Mouse (Mus musculus) heart, embryonic 11.5 days (tissue): Measurements from ENCODE around the gene Gltp. TPM values are rescaled to one million over a fixed set of nuclear protein-coding genes. Genes with fewer than 3 reads are reported as not detected.

ENCODE experiments used
- ATAC-seq: fragments of 200-750 bp; cut with Nextera tagmentation; replicated peaks from 2 replicates; pipeline ENCODE4 v1.8.0; 2017; ENCODE audit warnings: moderate library complexity; ENCODE audit not compliant: insufficient number of reproducible peaks, low FRiP score, low TSS enrichment
- H3K27ac ChIP-seq: fragments of 300-500 bp; sonication (generic); 2 replicates; pipeline ENCODE4 v1.5.1; 2014; ENCODE audit warnings: mild to moderate bottlenecking, low read depth, low read length
- H3K27me3 ChIP-seq: fragments of 300-500 bp; sonication (generic); 2 replicates; pipeline ENCODE4 v1.6.1; 2014; ENCODE audit warnings: mild to moderate bottlenecking, low read length, mixed read lengths; ENCODE audit not compliant: control insufficient read depth, insufficient read depth
- H3K36me3 ChIP-seq: fragments of 300-500 bp; sonication (generic); 2 replicates; pipeline ENCODE4 v1.6.1; 2014; ENCODE audit warnings: mild to moderate bottlenecking, low read length, moderate library complexity, mixed read lengths; ENCODE audit not compliant: control insufficient read depth, insufficient read depth
- H3K4me1 ChIP-seq: fragments of 300-500 bp; sonication (generic); 2 replicates; pipeline ENCODE4 v1.6.1; 2014; ENCODE audit warnings: low read length; ENCODE audit not compliant: control insufficient read depth, insufficient read depth
- H3K4me2 ChIP-seq: fragments of 300-500 bp; sonication (generic); 2 replicates; pipeline ENCODE4 v1.6.1; 2014; ENCODE audit warnings: mild to moderate bottlenecking, moderate library complexity
- H3K4me3 ChIP-seq: fragments of 300-500 bp; sonication (generic); 2 replicates; pipeline ENCODE4 v1.5.1; 2014; ENCODE audit warnings: low read depth, low read length
- H3K9ac ChIP-seq: fragments of 300-500 bp; sonication (generic); 2 replicates; pipeline ENCODE4 v1.6.1; 2014; ENCODE audit warnings: mild to moderate bottlenecking, low read depth, low read length, moderate library complexity
- H3K9me3 ChIP-seq: fragments of 300-500 bp; sonication (generic); replicated peaks from 2 replicates; pipeline ENCODE4 v1.6.1; 2016; ENCODE audit warnings: low read length; ENCODE audit not compliant: control insufficient read depth
- WGBS: fragments of 180-500 bp; shearing (Covaris S2); extraction: QIAGEN DNeasy Blood & Tissue Kit; methylation state at CpG from one replicate; pipeline ENCODE4 v1.1.7; 2014; ENCODE audit not compliant: insufficient replicate concordance; 5-methylcytosine and 5-hydroxymethylcytosine counted together
- polyA plus RNA-seq: library from polyadenylated mRNA; unstranded; fragments of >200 nt; fragmentation: Nextera tagmentation; extraction: Ambion mirVana; gene quantifications from 2 replicates; pipeline ENCODE4 v1.2.1, GENCODE M21; 2014

Gltp gene
- 55.7 and 57.1 TPM in 2 replicates for polyA plus RNA-seq

DNA sequence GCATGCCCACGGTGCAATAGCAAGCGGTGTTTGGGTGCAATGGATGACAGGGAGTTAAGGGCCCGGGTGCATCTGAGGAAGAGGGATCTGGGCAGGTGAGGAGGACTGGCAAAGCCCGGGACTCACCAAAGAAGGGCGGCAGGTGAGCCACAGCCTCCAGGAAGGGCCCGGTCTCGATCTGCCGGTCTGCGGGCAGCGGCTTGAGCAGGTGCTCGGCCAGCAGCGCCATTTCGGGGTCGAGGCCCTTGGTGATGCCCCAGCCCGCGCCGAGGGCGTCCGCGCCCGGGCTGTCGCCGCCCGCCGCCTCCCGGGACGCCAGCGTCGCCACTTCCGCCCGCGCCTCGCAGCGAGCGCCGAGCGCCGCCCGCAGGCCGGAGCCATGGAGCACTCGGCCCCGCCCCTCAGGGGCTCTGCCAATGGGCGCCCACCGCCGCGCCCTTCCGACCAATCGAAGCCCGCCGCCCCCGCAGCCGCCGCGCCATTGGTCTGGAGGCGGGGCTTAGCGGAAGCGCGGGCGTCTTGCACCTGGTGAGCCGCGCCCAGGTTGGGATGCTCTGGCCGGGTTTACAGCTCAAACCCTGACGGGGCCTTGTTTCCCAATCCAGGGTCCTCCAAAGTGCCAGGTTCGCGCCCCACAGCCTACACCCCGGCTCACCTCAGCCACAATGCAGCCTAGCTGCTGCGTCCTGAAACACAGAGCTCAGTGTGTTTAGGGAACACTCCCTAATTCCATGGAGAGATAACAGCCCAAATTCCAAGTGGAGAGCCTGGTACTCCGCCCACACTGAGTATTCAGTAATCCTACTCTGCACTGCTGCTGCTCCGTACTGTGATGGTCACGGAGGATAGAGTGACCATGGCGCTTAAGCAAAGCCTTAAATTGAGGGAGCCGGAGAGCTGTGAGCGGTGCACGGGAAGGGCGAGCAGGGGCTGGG is at the start of gene Gltp:
Gltp (minus strand) TSS at position 352 of the 935 bp plus-strand sequence.
- H3K4me1 ChIP-seq = peaks cover 14% of the 10 kb centered on the region
- H3K27me3 ChIP-seq = no peaks in the 10 kb centered on the region
- H3K9me3 ChIP-seq = no peaks in the 10 kb centered on the region
- WGBS = 4% methylated on average over 53 of the region's 75 CpGs
- peak within 1 kb of the TSS; percentile 82 for H3K9ac ChIP-seq
- H3K27ac ChIP-seq = 0 out of 2 replicates have a peak within 1 kb of the TSS, but pooled peaks have one; percentile 15
- peak within 1 kb of the TSS; percentile 99 for H3K4me2 ChIP-seq
- peak within 1 kb of the TSS; percentile 80 for H3K4me3 ChIP-seq
- peak; percentile 93 for ATAC-seq
- H3K36me3 ChIP-seq = no peaks in the 10 kb centered on the region

DNA sequence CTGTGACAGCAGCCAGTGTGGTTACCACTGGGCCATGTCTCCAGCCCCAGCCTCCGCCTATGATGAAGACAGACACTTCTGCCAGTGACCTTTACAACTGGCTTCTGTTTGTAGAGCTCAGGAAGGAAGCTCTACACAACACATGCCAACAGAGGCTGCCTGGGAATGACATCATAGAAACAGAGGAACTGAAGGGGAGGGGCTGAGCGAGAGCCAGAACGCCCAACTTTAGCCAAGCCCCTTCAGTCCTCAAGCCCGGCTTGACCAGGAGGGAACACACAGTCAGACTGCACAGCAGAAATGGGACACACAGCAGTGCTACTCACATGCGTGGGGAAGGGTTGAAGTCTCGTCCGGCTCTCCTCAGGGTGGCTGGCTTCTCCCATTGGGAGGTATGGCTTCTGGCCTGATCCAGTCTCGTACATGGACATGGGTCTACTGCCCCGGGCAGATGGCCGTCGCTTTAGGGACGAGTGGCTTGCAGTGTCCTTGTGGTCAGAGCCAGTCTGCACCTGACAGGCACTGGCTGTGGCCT is 48.0 kb upstream of the Gltp start:
- 85% methylated on average over 12 of the region's 12 CpGs for WGBS
- peaks cover 33% of the 10 kb centered on the region for H3K36me3 ChIP-seq
- H3K4me2 ChIP-seq = no peak overlapping the region
- no peaks in the 10 kb centered on the region for H3K9me3 ChIP-seq
- no peak overlapping the region for H3K27ac ChIP-seq
- H3K4me1 ChIP-seq = peaks cover 7% of the 10 kb centered on the region; the same call in 1 of the 2 replicates
- 0 out of 2 replicates have a peak, but pooled peaks have one; percentile 44 for ATAC-seq
- no peak overlapping the region for H3K4me3 ChIP-seq
- no peak overlapping the region for H3K9ac ChIP-seq
- H3K27me3 ChIP-seq = no peaks in the 10 kb centered on the region

DNA sequence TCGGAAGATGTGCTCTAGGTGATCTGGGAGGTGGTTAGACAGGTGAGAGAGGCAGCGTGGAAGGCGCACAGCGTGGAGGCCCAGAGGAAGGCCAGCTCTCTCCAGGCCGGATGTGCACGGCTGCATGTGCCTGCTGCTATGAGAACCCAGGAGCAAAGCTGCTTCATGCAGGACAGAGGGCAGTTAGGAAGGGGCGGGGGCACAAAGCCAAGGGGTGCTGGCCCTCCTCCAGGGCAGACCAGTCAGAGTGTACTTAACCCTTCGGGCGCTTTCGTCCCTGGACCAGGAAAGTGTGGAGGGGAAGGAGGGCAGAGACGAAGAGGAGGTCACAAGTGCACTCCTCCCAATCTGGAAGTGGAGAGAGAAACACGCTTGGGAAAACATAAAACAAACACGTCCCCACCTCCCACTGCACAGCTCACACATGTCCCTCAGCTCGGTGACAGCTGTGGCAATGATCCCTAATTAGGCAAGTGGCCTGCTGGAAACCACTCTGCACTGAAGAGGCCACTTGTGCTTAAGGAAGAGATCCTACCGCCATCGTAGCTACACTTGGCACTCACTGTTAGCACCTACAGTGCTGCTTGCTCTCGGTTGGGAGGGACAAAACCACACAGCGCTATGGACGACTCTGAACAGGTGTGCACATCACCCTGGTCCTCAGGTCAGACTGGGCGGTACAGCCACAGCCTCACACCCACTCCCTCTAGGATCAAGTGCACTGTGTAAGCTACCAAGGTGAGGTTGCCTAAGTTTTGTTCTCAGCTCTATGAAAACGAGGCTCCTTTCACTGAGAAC is 46.5 kb upstream of the Gltp start:
- H3K36me3 ChIP-seq = peaks cover 35% of the 10 kb centered on the region
- H3K9me3 ChIP-seq = no peaks in the 10 kb centered on the region
- H3K9ac ChIP-seq = no peak overlapping the region
- H3K4me3 ChIP-seq = no peak overlapping the region
- peaks cover 7% of the 10 kb centered on the region; the same call in 1 of the 2 replicates for H3K4me1 ChIP-seq
- H3K4me2 ChIP-seq = no peak overlapping the region
- 79% methylated on average over 21 of the region's 21 CpGs for WGBS
- H3K27me3 ChIP-seq = no peaks in the 10 kb centered on the region
- ATAC-seq = no peak
- H3K27ac ChIP-seq = no peak overlapping the region

DNA sequence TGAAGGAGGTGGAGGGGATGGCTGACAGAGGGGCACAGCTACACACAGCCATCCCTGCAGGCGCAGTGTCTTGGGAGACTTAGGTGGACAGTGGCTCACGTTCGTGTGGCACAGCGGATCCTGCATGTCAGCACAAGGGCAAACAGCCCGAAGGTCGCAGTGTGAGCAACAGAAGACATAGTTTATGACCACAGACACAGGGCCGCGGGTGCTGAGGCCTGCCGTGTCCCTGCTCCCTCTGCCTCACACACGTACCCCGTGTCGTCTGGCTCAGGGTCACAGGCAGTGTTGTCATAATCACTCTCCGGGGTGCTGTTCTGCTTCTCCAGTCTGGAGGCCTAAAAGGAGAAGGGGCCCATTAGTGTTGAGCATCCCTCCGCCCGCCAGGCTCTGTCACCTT is 42.8 kb upstream of the Gltp start:
- no peaks in the 10 kb centered on the region for H3K27me3 ChIP-seq
- no peaks in the 10 kb centered on the region for H3K4me1 ChIP-seq
- no peaks in the 10 kb centered on the region for H3K9me3 ChIP-seq
- 96% methylated on average over 15 of the region's 15 CpGs for WGBS
- H3K36me3 ChIP-seq = peaks cover 29% of the 10 kb centered on the region
- H3K4me2 ChIP-seq = no peak overlapping the region
- H3K9ac ChIP-seq = no peak overlapping the region
- no peak for ATAC-seq
- H3K4me3 ChIP-seq = no peak overlapping the region
- H3K27ac ChIP-seq = no peak overlapping the region

DNA sequence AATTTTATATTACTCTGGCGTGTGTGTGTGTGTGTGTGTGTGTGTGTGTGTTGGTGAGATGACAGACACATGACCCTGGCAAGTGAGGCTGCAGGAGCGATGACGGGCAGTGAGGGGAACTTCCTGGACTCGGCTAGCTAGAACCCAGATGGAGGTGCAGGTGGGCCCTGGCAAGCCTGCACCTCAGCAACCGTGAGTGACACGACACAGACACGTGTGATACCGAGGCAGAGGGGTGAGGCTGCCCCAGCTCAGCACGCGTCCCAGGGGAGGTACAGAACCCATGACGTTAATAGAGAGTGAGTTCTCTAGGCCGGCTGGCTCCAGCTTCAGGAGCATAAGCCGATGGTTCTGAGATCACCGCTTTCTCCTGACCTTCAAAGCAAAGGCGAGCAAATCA is 41.2 kb upstream of the Gltp start:
- no peaks in the 10 kb centered on the region for H3K4me1 ChIP-seq
- 88% methylated on average over 15 of the region's 15 CpGs for whole genome bisulfite sequencing
- peaks cover 23% of the 10 kb centered on the region for H3K36me3 ChIP-seq
- no peaks in the 10 kb centered on the region for H3K27me3 ChIP-seq
- H3K4me3 ChIP-seq = no peak overlapping the region
- H3K9ac ChIP-seq = no peak overlapping the region
- H3K4me2 ChIP-seq = no peak overlapping the region
- no peak for ATAC-seq
- H3K27ac ChIP-seq = no peak overlapping the region
- H3K9me3 ChIP-seq = no peaks in the 10 kb centered on the region

DNA sequence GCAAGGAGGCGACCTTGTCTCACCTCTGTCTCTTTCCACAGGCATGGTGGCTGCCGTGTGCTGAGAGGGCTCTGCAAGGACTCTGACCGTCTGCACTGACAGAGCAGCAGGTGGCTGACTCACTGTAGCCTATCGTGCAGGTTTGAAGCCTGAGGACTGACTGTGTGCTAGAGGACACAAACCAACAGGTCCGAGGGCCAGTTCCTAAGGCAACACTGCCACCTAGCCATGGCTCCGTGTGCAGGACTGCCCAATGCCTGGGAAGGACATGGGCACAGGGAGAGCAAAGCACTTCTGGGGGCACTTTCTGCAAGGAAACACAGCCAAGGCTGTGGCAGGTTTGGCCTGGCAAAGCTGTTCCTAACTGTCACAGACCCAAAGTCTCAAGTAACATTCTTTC is 40.7 kb upstream of the Gltp start:
- H3K4me2 ChIP-seq = no peak overlapping the region
- WGBS = 57% methylated on average over 6 of the region's 6 CpGs
- H3K9ac ChIP-seq = no peak overlapping the region
- H3K4me3 ChIP-seq = no peak overlapping the region
- H3K4me1 ChIP-seq = no peaks in the 10 kb centered on the region
- H3K27me3 ChIP-seq = no peaks in the 10 kb centered on the region
- ATAC-seq = no peak
- no peak overlapping the region for H3K27ac ChIP-seq
- H3K9me3 ChIP-seq = no peaks in the 10 kb centered on the region
- peaks cover 23% of the 10 kb centered on the region for H3K36me3 ChIP-seq

DNA sequence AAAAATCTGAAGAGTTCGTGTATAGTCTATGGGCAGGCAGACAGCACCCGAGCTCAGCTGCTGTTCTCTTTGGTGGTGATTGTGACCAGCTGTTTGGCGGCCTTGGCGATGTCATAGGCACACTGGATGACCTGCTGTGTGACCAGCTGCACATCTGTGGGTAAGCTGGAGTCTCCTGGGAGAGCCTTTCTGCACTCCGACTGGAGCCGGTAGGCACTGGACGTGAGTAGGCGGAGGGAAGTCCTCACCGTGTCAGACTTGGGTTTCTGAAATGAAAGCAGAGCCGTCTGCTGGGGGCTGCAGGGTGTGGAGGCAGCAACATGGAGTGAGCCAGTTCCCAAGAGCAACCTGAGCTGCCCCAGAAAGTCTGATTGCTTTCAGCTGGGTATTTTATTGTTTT is 39.3 kb upstream of the Gltp start:
- H3K4me1 ChIP-seq = no peaks in the 10 kb centered on the region
- no peak overlapping the region for H3K4me3 ChIP-seq
- H3K36me3 ChIP-seq = peaks cover 23% of the 10 kb centered on the region
- H3K27me3 ChIP-seq = no peaks in the 10 kb centered on the region
- H3K4me2 ChIP-seq = no peak overlapping the region
- no peak overlapping the region for H3K9ac ChIP-seq
- WGBS = 77% methylated on average over 10 of the region's 10 CpGs
- ATAC-seq = no peak
- H3K9me3 ChIP-seq = no peaks in the 10 kb centered on the region
- H3K27ac ChIP-seq = no peak overlapping the region

DNA sequence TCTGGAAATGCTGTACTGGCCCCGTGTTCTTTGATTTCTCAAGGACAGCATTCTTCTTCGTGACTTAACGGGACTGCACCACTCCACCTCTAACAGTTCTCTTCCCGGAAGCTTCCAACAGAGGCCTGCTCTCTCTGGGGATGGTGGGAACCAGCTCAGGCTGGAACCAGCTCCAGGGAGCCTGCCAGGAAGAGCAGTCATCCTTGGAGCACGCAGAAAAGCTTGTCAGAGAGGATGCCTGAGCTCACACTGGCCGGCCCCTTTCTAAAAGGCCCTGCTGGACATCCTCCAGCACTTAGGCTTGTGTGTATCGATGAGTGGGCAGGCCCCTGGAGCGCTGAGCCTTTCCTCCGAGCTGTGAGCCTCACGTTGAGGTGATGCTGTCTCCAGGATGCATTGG is 37.4 kb upstream of the Gltp start:
- peaks cover 17% of the 10 kb centered on the region for H3K36me3 ChIP-seq
- peaks cover 2% of the 10 kb centered on the region; the same call in 1 of the 2 replicates for H3K9me3 ChIP-seq
- H3K27me3 ChIP-seq = no peaks in the 10 kb centered on the region
- no peak overlapping the region for H3K4me2 ChIP-seq
- no peak for ATAC-seq
- 88% methylated on average over 10 of the region's 10 CpGs for WGBS
- H3K4me3 ChIP-seq = no peak overlapping the region
- H3K4me1 ChIP-seq = no peaks in the 10 kb centered on the region
- H3K27ac ChIP-seq = no peak overlapping the region
- no peak overlapping the region for H3K9ac ChIP-seq
